Mouse (Mus musculus): ENCODE data around the gene Hspa14.

GRCm38 (mm10) chr2:3512076-3512475 is 538 bp downstream of the Hspa14 start:
- TF ChIP-seq POLR2A (IDR thresholded peaks at IDR 0.05; ENCODE audit: borderline replicate concordance, control insufficient read depth, low read depth, low read length) (no peak), CTCF (IDR thresholded peaks at IDR 0.05; ENCODE audit: control insufficient read depth, insufficient read depth, low read length) (no peak)

Data from bone marrow, adult 2 months (tissue).